Mouse (Mus musculus): ENCODE data around the gene Zfp36l1. TPM values are rescaled to one million over a fixed set of nuclear protein-coding genes. Genes with fewer than 3 reads are reported as not detected.

The Zfp36l1 gene
- total RNA-seq, 2 experiments from 2014 or later, result 94.2 to 109 TPM

Other genes with a start within 250 kb of the Zfp36l1 start
- gene Actn1, start 147.4 kb upstream of the Zfp36l1 start, total RNA-seq (2021), result 10 to 100 TPM; 33.4 to 38.9 TPM